Mouse (Mus musculus) cerebellum, postnatal 4 days (tissue): ENCODE data around the gene Kif13a.

ENCODE experiments used
- DNase-seq, 2 experiments: peaks; one replicate each; pipeline ENCODE4 v3.0.0; 2022; ENCODE audit warnings: low spot score in 2 of 2, mixed read lengths in 1 of 2

Gene Kif13a

DNA sequence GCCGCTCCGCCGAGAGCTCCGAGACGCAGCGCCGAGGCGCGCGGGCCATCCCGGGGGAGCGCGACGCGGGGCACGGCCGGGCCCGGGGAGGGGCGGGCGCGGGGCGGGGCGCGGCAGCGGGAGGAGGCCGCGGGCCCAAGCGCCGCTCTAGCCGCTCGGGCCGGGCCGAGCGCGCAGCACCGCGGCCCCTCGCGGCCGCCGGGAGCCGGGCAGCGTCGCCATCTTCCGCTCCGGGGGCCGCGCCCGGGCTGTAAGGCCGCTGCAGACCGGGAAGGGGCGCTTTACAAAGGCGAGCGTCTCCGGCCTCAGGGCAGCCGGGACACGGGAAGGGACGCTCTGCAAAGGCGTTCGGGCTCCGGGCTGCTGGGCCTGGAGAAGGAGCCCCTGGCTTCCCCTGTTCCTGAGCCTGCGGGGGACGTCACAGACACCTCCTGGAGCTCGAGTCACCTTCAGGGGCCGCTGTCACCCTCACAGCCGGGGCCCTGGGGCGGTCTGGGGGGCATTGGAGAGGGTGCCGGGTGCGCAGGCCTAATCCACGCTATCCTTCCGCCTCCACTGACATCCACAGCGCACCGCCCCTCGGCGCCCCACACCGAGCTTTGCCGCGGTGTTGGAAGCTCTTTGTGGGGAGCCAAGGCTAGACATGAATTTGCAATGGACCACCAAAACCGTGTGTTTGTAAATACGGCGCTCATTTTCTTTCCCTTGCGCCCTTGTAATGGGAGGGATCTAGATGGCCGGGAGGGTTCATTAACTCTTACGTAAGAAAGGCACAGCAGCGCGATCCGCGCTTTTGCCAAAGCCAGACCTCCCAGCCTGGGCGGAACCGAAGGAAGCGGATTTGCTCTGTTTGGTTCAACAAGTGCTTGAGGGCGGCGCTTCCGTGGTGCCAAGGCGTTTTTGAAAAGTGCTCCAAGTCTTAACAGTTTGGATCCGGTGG lies at the start of gene Kif13a:
Gene Kif13a, minus strand, starts transcription at position 149 of the 940 bp plus-strand sequence.
- DNase-seq = peak; percentile 53 to 77

DNA sequence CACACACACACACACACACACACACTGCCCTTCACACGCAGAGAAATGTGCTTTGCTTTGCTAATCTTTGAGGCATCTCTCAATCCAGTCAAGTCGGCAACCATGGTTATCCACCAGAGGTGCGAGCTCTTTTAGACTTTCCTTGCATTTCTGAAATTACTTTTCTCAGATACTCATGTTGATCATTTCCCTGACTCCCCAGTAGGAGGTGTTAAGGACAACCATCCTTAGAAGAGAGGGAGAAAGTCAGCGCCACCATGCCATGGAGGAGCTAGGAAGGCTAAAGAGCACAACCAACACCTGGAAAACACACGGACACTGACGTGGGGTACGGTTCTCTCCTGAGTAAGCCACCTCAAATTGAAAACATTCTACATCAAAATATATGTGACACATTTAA lies 46.9 kb upstream of the Kif13a start:
- DNase-seq = no peak

DNA sequence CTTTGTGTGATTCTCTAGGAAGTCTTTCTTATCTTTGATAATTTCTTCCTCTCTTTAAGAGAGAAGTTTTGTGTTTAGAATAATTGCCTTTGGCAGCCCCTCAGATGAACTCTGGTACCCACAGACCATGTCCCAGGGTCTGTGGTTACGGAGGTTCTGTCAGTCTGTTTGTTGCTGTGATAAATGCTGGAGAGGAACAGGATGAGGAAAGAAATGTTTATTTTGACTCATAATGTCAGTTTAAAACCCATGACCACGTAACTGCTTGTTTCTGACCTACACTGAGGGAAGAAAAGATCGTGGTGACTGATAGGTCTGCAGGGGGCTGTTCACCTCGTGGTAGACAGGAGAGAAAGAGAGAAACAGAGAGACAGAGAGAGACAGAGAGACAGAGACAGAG lies 46.3 kb upstream of the Kif13a start:
- no peak for DNase-seq

DNA sequence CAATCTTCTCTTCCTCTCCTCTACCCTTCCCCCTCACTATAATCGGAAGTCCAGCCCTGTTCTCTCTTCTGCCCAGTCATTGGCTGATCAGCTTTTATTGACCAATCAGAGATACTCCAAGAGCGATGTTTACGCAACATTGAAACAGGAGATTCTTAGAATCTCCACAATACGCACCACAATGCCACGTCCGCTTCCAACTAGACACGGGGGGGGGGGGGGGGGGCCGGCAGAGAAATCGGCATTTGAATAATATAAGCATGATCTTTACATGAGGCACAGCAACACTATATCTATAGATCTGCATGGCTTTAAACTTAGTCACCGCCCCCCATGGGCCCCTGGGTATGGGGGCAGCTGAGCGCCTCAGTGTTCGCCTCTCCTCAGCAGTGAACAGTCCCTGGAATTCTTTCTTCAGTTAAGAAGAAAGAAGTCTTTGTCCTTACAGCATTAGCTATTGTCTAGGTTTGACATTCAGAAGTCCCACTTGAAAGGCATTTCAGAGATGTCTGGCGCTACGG lies 45.4 kb upstream of the Kif13a start:
- no peak for DNase-seq

DNA sequence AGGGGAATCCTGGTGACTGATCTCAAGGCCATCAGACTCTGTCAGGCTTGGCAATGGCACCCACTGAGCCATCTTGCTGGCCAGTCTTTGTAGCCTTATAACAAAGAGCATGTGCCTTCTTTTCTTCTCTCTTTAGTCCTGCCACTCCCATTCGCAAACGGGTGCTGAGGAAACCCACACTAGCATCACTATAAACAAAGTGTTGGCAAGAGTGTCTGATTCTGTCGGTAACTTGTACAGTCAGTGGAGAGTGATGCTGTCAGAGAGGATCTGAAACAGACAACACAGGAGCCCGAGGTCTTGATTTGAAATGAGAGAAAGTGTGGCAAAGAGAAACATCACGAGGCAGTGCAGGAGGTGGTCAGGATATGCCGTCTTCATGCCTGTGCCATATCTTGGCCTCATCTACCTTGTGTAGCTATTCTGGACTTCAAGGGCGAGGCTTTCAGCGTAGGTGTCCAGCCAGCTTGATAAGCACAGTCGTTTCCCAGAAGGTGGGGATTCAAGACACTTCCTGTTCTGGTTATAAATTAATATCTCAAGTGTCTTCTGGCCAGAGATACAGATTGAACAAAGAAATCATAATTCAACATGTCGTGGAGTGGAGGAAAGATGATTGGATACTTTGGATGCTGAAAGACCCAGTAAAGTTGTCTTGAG lies 40.7 kb upstream of the Kif13a start:
- no peak for DNase-seq

DNA sequence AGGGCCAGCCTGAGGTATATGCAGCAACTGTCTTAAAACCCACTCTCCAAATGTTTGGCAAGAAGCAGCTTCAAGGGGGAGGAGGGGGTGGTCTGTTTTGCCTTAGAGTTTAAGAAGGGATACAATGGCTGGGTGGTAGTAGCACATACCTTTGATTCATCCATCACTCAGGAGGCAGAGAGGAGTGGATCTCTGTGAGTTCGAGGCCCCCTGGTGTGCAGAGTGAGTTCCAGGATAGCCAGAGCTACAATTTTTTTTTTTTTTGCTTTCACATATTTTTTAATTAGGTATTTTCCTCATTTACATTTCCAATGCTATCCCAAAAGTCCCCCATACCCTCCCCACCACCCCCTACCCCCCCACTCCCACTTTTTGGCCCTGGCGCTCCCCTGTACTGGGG lies 39.0 kb upstream of the Kif13a start:
- no peak for DNase-seq

DNA sequence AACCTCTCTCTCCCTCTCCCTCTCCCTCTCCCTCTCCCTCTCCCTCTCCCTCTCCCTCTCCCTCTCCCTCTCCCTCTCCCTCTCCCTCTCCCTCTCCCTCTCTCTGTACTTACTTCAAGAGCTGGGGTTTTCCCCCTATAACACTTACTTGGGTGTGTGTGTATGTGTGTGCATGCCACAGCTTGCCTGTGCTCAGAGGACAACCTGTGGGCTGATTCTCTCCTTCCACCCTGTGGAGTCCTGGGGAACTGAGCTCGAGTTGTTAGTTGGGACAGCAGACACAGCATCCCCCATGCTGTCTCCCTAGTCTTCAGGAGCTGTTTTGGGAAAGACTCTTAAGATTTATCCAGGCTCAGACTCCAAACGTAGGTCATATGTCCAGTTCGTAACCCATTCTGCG lies 37.6 kb upstream of the Kif13a start:
- no peak for DNase-seq

DNA sequence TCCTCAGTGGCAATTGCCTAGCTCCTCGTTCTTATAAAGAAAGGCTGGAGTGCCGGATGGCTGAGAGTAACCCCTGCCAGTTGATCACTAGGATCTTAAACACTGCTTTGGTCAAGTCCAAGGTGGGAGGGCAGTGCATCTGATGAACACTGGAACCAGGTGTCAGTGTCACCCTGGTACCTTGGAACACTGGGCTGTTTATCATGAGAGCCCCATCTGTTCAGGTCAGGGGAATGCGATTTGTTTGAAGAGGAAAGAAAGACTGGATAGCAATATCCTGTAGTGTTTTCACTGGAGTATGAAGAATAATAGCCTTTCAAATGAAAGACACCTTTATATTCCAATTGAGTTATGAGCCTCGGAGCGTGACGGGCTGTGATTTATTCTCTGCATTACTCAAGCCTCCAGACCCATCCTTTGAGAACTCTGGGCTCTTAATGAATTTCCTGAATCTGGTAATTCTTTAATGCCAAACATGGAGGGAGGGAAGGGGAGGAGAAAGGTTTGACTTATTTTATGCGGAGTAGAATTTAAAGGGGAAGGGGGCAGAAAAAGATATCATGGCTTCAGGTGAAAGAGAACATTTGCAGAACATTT lies 31.3 kb upstream of the Kif13a start:
- DNase-seq = no peak

DNA sequence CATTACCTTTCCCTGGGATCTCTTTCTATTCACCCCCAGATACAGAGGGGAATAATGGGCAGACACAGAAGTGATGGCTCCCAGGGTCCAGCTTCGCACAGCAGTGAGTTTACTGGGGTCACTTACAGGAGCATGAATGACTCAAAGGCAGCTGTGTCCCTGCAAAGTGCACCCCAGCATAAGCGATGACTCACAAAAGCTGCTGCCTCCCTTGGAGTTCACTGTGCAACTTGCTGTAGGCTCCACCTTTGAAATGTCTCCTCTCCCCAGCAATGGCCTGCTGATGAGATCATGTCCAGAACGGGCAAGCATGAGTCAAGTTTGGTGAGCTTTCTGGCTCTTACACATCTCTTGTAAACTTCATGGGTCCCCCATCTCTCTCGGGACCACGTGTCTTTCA lies 29.5 kb upstream of the Kif13a start:
- DNase-seq = no peak

DNA sequence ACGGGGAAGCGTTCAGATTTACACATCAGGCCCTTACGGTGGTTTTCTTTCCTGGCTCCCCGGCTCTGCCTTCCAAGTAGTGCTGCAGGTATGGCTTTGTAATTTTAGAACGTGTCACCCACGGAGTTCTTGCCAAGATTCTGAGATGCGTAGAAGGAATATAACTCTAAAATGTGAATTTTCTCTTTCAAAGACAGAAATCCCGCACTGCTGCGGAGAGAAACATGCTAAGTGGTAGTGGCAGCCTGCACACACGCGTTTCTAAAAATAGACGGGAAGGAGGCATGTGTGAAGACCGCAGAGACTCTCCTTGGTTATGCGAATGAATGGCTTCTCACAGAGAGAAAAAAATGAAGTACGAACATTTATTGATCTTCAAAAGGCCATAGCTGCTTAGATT lies 21.5 kb upstream of the Kif13a start:
- no peak for DNase-seq

DNA sequence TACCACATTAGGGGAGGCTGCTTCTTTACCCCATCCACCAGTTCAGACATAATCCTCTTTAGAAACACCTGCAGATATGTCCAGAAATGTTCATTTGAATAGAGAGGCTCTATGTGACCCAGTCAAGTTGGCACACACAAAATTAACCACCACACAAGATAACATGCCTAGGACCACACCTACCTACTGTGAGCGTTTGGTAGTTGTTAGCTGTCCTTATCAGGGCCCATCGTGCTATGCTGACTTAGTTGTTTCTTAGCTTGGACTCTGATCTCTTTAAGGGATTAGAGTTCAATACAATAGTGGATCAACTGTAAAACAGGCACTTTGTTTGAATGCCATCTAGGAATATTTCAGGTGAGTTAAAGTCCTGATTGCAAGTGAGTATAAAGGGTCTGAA lies 20.1 kb upstream of the Kif13a start:
- no peak for DNase-seq

DNA sequence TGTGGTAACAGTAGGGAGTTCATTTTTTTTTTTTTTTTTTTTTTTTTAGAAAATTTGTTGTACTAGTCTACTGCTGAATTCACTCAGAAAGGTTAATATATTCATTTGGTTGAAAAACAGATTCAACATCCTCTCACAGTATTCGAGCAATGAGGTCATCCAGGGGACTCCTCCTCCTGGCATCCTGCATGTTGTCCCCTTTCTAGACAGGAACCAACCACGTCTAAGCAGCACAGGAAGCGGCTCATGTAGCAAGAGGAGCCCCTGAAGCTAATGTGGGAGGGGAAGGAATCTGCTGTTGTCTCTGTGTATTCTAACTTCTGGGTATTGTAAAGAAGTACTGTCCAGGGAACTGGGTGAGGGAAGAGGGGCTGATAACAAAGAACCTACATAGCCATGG lies 18.4 kb upstream of the Kif13a start:
- no peak for DNase-seq

DNA sequence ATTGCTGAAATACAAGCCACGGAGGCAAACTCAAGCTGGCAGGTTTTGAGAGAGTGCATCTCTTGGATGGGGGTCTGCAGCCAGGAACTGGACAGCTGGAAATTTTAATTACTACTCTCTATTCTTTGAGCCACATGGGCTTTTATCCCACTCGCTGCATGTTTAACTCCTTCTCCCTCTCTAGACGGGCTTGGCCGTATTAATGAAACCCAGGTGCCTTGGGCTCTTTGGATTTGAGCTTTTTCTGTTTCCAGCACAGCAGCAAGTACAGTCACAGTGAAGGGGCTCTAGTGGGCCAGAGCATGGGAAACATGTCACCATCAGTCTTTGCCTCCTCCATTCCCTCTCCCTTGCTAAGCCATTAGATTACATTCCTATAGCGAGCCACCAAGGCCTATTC lies 16.4 kb upstream of the Kif13a start:
- DNase-seq = no peak

DNA sequence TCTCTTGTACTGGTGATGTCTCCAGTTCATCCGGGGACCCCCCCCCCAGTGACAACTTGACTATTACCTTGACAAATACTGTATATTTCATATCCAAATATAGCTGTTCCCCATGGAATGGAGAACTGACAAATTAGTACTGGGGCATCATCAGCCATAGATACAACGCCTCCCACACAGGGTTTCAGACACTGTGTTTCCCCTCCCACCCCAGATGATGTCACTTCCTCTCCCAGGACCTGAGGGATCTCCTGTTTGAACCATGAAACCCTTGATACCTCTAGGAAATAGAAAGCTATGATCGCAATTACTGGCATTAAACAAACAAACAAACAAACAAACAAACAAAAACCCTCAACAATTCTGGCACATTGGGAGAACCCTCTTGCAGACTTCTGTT lies 15.6 kb upstream of the Kif13a start:
- DNase-seq = no peak

DNA sequence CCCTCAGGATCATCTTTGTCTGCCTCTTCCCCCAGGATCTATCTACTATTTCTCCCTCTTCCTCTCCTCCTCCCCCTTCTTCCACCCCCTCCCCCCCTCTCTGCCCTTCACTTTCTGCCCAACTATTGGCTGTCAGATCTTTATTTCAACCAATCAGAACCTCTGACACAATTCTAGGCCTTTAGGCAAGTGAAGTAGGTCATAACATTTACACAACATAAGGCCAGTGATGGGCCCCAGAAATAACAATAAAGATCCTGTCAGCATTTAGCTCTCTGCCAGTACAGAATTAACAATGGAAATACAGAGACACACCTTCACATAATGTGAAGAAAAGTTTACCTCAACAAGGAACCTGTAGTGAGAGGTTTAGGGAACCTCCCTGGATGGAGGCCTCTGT lies 13.6 kb upstream of the Kif13a start:
- no peak for DNase-seq

DNA sequence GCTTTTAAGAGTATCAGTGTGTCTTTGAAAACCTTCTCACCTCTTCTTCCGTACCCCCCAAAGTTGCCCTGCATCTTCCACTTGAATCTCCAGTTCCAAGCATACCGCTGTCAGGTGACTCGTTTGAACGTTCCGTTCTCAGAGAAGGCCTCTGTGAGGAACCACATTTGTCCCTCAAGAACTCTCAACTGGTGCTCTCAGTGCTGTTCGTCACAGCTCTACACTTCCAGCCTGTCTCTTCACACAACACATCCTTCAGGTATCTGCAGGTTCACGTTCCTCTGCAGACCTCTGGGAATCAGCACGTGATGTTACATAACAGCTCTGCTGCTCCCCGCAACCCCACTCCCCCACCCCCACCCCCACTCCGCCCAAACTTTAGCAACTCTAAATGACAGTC lies 4.4 kb upstream of the Kif13a start:
- DNase-seq = no peak

DNA sequence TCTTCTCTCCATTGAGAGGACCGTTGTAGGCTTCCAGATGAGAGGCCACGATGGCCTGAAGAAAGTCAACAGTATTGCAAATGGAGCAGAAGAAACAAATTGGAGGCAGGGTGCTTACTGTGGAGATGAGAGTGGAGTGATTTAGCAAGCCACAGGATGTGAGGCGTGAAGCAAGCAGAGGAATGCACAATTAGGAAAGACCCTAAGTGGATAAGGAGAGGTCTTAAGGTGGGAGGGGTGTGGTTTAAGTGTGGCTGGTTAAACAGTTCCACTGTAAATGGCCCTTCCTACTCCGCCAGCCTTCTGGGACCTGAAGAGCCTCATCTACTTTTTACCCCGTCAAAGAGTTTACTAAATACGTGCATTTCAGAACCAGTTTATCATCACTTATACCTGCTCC lies 3.2 kb upstream of the Kif13a start:
- no peak for DNase-seq

DNA sequence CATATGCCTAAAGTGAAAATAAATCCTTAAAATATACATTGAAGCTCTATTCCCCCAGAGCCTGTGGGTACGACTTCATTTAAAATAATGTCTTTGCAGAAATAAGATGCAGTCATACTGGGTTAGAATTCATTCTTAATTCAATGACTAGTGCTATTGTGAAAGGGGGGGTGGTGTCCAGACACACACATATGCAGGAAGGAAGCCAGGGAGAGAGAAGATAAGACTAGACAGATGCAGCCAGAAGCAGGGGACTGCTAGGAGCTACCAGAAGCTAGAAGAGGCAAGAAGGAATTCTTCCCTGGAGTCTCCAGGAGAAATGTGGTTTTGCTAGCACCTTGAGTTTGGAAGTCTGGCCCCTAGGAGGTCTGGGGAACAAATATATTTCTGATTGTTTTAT lies 2.4 kb upstream of the Kif13a start:
- DNase-seq = no peak

DNA sequence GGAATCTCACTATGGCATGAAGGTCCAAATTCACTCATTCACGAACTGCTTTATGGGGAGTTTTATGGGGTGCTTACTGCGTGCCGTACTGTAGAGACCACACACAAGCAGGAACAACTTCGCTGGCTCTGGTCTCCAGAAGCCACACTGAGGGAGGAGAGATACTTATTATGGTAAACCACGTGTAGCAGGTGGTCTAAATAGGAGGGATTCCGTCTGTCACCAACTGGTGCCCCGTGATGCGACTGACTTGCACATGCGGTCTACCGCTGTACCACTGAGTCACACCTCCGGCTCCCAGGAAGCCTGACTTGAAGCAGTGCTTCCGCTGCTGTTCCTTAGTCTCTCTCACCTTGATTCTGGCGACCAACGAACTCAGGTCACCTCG lies 986 bp upstream of the Kif13a start:
- DNase-seq = peak in 1 of 2 experiments; percentile 10

DNA sequence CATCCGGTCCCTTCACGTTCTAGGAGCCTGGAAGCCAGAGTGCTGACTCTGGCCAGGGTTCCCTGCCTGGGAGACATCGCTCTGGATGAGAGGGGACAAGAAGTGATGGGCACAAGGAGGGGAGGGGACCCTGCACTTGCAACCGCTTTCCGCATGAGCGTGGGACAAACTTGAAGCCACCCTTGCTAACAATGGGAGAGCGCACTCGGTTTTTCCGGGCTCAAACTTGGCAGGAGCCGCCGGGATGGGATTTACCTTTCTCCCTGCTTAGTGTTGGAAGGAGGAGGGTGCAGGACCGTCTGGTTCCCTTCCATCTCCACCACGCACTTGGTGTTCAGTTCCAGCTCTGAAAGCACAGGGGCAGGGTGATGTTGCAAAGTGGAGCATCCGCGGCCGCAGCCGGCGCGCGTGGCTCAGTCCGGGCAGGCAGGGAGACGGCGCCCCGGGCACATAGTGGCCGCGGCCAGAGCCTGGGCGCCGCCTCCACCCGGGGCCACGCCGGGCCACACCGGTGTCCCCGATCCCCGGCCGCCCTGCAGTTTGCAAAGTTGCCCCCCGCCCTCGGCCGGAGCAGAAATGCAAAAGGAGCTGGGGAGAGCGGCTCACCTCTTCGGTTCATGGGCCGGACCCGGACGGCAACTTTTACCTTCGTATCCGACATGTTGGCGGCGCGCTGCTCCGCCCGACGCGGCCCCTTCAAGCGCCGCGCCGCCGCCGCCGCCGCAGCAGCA lies 541 bp downstream of the Kif13a start:
- DNase-seq = peak; percentile 29 to 49

DNA sequence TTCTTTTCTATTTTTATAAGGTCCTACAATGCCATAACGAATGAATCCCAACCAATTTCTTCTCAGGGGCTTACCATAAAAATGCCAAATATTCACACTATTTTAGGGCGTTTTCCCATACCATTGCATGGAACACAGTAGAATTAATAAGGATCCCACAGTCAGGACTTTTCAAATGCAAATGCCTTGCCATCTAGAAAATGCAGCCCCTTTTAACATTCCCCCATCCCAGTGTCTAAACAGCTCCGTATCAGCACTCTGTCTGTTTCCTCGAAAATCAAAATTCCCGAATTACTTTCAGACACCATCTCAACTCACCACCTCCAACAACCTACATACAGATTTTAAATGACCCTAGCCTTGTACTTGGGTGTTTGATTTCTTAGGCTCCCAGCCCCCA lies 1.3 kb downstream of the Kif13a start:
- no peak for DNase-seq

DNA sequence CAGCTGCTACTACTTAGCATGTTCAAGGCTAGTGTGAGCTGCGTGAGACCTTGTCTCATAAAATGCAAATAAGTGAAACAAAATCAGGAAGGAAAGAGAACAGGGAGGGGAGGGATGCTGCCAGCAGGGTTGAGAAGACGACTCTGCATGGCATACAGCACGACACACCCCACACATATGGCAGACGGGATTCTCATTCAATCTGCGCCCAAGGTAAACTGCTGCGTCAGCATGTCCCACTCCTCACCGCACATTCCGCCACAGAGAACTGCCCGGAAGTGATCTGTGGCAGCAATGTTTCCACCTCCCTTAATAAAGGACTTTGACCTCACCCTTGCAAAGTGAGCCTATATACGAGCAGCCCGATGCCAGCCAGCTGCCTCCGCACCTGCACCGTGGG lies 4.0 kb downstream of the Kif13a start:
- DNase-seq = no peak
